Mouse (Mus musculus) brain, embryonic 14.5 days (tissue): ENCODE results near the gene Klhdc10. TPM values are rescaled to one million over a fixed set of nuclear protein-coding genes. Genes with fewer than 3 reads are reported as not detected.

Source experiments
- DNase-seq: peaks from one replicate; pipeline ENCODE4 v3.0.0-alpha.2; 2011; ENCODE audit warnings: low read depth
- CTCF ChIP-seq: fragments of 200-500 bp; IDR thresholded peaks from 2 replicates; pipeline ENCODE4 v1.5.1; 2012; ENCODE audit warnings: inconsistent platforms, mild to moderate bottlenecking, moderate library complexity, borderline replicate concordance; ENCODE audit not compliant: insufficient read depth, insufficient read length; ENCODE audit errors: extremely low read depth
- POLR2A ChIP-seq: fragments of 200-500 bp; IDR thresholded peaks from 2 replicates; pipeline ENCODE4 v1.6.1; 2012; ENCODE audit warnings: mild to moderate bottlenecking, inconsistent platforms, borderline replicate concordance; ENCODE audit not compliant: poor library complexity, insufficient read depth, insufficient read length, severe bottlenecking; ENCODE audit errors: extremely low read depth
- polyA plus RNA-seq: library from polyadenylated mRNA; depleted of rRNA; stranded (reverse); fragments of >200 nt; gene quantifications from 2 replicates; pipeline ENCODE4 v1.2.3, GENCODE M21; 2012; rRNA removed

Klhdc10 gene
- polyA plus RNA-seq, 1 experiment = 127 TPM

DNA sequence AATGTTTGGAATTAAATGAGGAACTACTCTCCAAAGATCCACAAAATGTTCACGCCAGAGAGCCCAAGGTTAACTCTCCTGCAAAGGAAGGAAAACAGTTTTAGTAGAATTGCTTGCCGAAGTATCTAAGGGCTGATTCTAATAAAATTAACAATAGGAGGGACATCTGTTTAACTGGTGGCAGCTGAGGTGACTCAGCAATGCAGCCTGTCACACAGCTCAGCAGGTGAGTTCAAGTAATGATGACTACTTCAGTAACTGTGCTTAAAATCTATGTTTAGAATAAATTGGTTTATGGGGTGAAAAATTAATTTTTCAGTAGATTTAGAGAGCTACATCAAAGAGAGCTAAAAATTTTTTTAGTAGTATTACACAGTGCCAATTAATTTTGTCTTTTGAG lies 81.2 kb downstream of the Klhdc10 start:
- TF ChIP-seq POLR2A = no peak
- no peak for TF ChIP-seq CTCF
- no peak for DNase-seq

DNA sequence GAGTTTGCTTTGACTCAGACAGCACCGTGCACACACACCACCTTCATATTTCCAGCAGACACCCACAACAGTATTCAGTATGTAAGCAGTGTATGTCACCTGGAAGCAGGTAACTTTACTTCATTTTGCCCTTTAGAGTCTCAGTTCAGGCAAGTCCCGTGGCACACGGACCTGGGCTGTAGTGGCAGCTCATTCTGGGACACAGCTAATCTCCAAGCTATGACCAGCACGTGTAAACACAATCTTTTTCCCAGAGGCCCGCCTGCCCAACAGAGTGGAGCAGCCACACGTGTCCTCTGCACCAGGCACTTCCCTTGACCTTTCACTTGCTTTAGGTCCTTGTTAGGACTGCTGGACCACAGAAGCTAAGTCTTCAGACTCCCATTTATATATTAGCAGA lies 84.8 kb downstream of the Klhdc10 start:
- no peak for TF ChIP-seq CTCF
- TF ChIP-seq POLR2A = no peak
- no peak for DNase-seq

DNA sequence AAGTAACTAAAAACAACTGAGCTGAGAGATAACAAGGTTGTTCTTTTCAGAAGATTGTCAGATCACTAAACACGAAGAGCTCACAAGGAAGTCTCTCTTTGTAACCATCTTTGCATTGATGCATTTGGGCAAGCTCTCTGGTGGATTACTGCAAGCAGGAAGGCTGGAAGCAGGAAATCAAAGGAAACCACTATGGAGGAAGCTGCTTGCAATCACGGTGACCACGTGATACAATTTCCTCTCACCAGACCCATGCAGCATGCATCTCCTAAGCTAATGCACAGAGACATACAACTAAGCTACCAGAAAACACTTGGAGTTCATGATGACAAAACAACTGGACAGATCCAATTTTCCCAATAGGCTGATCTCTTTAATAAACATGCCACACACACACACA lies 97.4 kb downstream of the Klhdc10 start:
- no peak for TF ChIP-seq CTCF
- no peak for TF ChIP-seq POLR2A
- no peak for DNase-seq

Other genes starting within 250 kb of the Klhdc10 start
- gene Ube2h, start 97.3 kb upstream of the Klhdc10 start, polyA plus RNA-seq = 61.3 and 77.8 TPM in 2 replicates
- 41.6 and 46.4 TPM in 2 replicates for gene Zc3hc1, start 10.8 kb upstream of the Klhdc10 start, polyA plus RNA-seq
- gene Tmem209, start 107.9 kb downstream of the Klhdc10 start, polyA plus RNA-seq = 45.9 and 59.4 TPM in 2 replicates
- 0.09 and 0.10 TPM in 2 replicates for gene Ssmem1, start 108.0 kb downstream of the Klhdc10 start, polyA plus RNA-seq
- 3.4 and 4.1 TPM in 2 replicates for gene Cpa2, start 139.7 kb downstream of the Klhdc10 start, polyA plus RNA-seq
- 2.5 and 3.3 TPM in 2 replicates for gene Cpa4, start 166.5 kb downstream of the Klhdc10 start, polyA plus RNA-seq
- gene Cpa5, start 209.1 kb downstream of the Klhdc10 start, polyA plus RNA-seq = 0.04 and 0.14 TPM in 2 replicates
- gene Cpa1, start 237.3 kb downstream of the Klhdc10 start, polyA plus RNA-seq = 0.68 and 1.0 TPM in 2 replicates